Mouse (Mus musculus): ENCODE results near the gene Zfp467. TPM values are rescaled to one million over a fixed set of nuclear protein-coding genes. Genes with fewer than 3 reads are reported as not detected.

Gene Zfp467
- total and polyA plus RNA-seq, 2 experiments from 2014 or later: 28.0 to 44.6 TPM

DNA sequence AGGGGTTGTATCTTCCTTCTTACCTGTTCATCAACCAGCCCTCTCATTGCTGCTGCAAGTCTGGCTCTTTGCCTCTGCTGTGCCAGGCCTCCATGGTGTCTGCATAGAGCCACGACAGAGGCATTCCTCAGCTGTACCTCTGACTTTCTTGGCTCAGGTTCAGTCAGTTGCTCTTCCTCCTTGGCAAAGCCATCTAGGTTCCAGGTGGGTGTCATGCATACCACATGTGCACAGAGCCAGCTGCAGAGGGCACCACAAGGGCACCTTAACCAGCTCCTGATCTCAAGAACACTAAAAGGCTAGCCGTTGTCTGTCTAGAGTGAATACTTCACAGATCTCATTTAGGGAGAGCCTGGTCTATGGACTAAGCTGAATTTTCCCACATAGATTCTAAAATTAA is 29.1 kb downstream of the Zfp467 start:
- ATAC-seq (ENCODE audit: low FRiP score) (no peak), DNase-seq (ENCODE audit: low spot score) (no peak)
- Histone ChIP-seq H3K27ac (ENCODE audit: low read depth, low read length) (no peak overlapping the region), H3K4me1 (ENCODE audit: insufficient read depth, low read length) (no peaks in the 10 kb centered on the region), H3K27me3 (ENCODE audit: insufficient read depth, low read length) (no peaks in the 10 kb centered on the region), H3K4me2 (ENCODE audit: low read depth, low read length, poor library complexity, severe bottlenecking) (no peak overlapping the region), H3K36me3 (ENCODE audit: insufficient read depth, low read length) (peaks cover 64% of the 10 kb centered on the region), H3K9me3 (ENCODE audit: low read length) (no peaks in the 10 kb centered on the region), H3K4me3 (ENCODE audit: low read depth, low read length) (no peak overlapping the region), H3K9ac (replicated peaks; ENCODE audit: low read length, poor library complexity, severe bottlenecking) (no peak overlapping the region)
- no peak for TF ChIP-seq CTCF (IDR thresholded peaks at IDR 0.05)
- WGBS: 83% methylated on average over 2 of the region's 2 CpGs

DNA sequence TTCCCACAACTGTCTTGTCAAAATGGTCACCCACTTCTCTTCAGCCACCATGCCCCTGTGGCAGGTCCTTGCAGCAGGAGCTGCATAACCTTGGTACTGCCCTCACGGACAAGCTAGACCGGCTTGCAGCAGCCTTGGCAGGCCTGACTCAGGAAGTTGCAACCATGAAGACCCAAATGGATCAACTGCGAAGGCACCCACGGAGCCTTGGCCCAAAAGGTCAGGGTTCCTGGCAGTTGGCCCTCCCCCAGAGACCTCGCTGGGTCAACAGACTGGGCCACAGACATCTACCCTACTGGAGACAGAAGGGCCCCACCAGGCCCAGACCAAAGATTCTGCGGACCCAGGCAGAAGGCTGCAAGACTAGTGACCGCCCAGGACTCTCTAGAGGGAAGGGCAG is 30.0 kb downstream of the Zfp467 start:
- ATAC-seq (ENCODE audit: low FRiP score) (no peak), DNase-seq (ENCODE audit: low spot score) (no peak)
- no peak overlapping the region for H3K4me2 ChIP-seq (ENCODE audit: low read depth, low read length, poor library complexity, severe bottlenecking)
- H3K9ac ChIP-seq (replicated peaks; ENCODE audit: low read length, poor library complexity, severe bottlenecking): no peak overlapping the region
- no peak overlapping the region for H3K4me3 ChIP-seq (ENCODE audit: low read depth, low read length)
- H3K27me3 ChIP-seq (ENCODE audit: insufficient read depth, low read length): no peaks in the 10 kb centered on the region
- TF ChIP-seq CTCF (IDR thresholded peaks at IDR 0.05): no peak
- H3K9me3 ChIP-seq (ENCODE audit: low read length): no peaks in the 10 kb centered on the region
- H3K4me1 ChIP-seq (ENCODE audit: insufficient read depth, low read length): no peaks in the 10 kb centered on the region
- H3K36me3 ChIP-seq (ENCODE audit: insufficient read depth, low read length): peaks cover 72% of the 10 kb centered on the region
- 96% methylated on average over 7 of the region's 7 CpGs for WGBS
- no peak overlapping the region for H3K27ac ChIP-seq (ENCODE audit: low read depth, low read length)

DNA sequence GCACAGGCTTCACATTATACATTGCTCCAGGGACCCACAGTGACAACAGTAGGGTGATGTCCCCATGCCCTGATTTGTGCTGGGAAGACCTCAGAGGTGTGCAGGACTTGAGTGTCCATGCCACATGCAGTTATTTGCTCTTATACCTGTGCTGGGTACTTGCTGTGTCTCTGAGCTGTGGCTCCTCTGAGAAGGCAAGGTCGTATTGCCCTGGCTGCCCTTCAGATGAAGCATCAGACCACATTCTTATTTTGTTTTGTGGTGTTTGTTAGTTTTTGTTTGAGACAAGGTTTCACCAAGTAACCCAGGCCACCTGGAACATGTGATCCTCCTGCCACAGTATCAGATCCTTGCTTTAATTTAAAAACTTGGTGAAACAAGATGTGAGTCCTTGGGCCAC is 30.7 kb downstream of the Zfp467 start:
- no peak overlapping the region for H3K27ac ChIP-seq (ENCODE audit: low read depth, low read length)
- no peak overlapping the region for H3K9ac ChIP-seq (replicated peaks; ENCODE audit: low read length, poor library complexity, severe bottlenecking)
- no peaks in the 10 kb centered on the region for H3K9me3 ChIP-seq (ENCODE audit: low read length)
- DNase-seq (ENCODE audit: low spot score) (no peak), ATAC-seq (ENCODE audit: low FRiP score) (no peak)
- H3K36me3 ChIP-seq (ENCODE audit: insufficient read depth, low read length): peaks cover 79% of the 10 kb centered on the region
- no peaks in the 10 kb centered on the region for H3K27me3 ChIP-seq (ENCODE audit: insufficient read depth, low read length)
- H3K4me3 ChIP-seq (ENCODE audit: low read depth, low read length): no peak overlapping the region
- TF ChIP-seq CTCF (IDR thresholded peaks at IDR 0.05): no peak
- H3K4me1 ChIP-seq (ENCODE audit: insufficient read depth, low read length): no peaks in the 10 kb centered on the region
- 75% methylated on average over 1 of the region's 1 CpGs for WGBS
- no peak overlapping the region for H3K4me2 ChIP-seq (ENCODE audit: low read depth, low read length, poor library complexity, severe bottlenecking)

DNA sequence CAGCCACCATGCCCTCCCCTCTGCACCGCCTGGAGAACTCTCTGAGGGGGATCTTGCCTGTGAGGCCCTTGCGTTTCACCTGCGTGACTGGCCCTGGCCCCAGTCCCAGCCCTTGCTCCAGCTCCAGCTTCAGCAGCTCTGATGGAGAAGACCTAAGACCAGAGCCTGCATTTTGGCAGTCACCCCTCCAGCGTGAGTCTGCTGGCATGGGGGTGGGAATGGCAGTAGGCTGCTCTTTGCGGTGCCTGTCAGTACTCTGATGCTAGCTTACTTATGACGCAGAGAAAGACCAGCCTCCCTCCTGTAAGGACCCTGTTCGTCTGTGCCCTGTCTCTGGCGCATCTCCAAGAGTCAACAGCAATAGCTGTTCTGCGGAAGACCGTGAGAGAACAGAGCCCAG is 32.5 kb downstream of the Zfp467 start:
- no peak for TF ChIP-seq CTCF (IDR thresholded peaks at IDR 0.05)
- Histone ChIP-seq H3K9ac (replicated peaks; ENCODE audit: low read length, poor library complexity, severe bottlenecking) (no peak overlapping the region), H3K4me2 (ENCODE audit: low read depth, low read length, poor library complexity, severe bottlenecking) (no peak overlapping the region), H3K27ac (ENCODE audit: low read depth, low read length) (no peak overlapping the region), H3K4me3 (ENCODE audit: low read depth, low read length) (no peak overlapping the region), H3K36me3 (ENCODE audit: insufficient read depth, low read length) (peaks cover 96% of the 10 kb centered on the region), H3K27me3 (ENCODE audit: insufficient read depth, low read length) (no peaks in the 10 kb centered on the region), H3K4me1 (ENCODE audit: insufficient read depth, low read length) (no peaks in the 10 kb centered on the region), H3K9me3 (ENCODE audit: low read length) (no peaks in the 10 kb centered on the region)
- DNase-seq (ENCODE audit: low spot score): no peak
- WGBS: 85% methylated on average over 10 of the region's 10 CpGs
- ATAC-seq (ENCODE audit: low FRiP score): no peak

DNA sequence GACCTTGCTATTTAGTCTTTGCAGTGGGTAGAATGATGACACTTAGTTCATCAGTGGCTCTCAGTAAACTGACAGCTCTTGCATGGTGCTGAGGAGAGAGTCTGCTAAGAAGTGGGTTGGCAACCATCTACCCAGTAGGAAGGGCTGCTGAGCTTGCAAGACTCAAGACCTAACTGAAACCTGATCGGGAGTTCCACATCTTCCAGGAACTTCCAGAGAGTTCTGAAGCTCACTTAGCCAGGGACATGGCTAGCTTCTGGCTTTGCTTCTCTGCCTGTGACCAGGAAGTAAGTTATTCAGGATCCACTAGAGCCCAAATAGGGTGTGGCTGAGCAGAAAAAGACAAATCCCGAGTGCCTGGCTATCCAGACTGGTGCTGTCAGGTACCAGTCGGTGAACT is 33.0 kb downstream of the Zfp467 start:
- Histone ChIP-seq H3K4me2 (ENCODE audit: low read depth, low read length, poor library complexity, severe bottlenecking) (no peak overlapping the region), H3K36me3 (ENCODE audit: insufficient read depth, low read length) (peaks cover 97% of the 10 kb centered on the region), H3K9ac (replicated peaks; ENCODE audit: low read length, poor library complexity, severe bottlenecking) (no peak overlapping the region), H3K4me3 (ENCODE audit: low read depth, low read length) (no peak overlapping the region), H3K27ac (ENCODE audit: low read depth, low read length) (no peak overlapping the region), H3K4me1 (ENCODE audit: insufficient read depth, low read length) (no peaks in the 10 kb centered on the region), H3K27me3 (ENCODE audit: insufficient read depth, low read length) (no peaks in the 10 kb centered on the region), H3K9me3 (ENCODE audit: low read length) (no peaks in the 10 kb centered on the region)
- WGBS: 84% methylated on average over 3 of the region's 3 CpGs
- TF ChIP-seq CTCF (IDR thresholded peaks at IDR 0.05): no peak
- ATAC-seq (ENCODE audit: low FRiP score): no peak
- DNase-seq (ENCODE audit: low spot score): no peak

DNA sequence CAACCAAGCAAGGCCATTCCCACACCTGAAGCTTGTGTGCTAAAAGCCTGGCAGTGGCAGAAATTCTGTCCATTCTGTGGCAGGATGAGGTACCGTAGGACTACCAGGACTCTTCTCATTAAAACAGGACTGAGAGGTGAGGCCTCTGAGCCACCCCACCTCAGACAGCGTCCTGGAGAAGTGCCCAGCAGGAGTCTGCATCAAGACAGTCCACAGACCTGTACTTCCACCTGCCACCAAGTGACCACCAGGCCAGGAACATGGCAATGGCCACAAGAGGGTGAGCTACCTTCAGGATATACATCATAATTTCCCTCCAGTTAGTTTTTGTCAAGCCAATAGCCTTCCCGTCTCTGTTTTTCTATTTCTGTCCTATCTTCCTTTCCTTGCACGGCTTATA is 33.5 kb downstream of the Zfp467 start:
- Histone ChIP-seq H3K27me3 (ENCODE audit: insufficient read depth, low read length) (no peaks in the 10 kb centered on the region), H3K27ac (ENCODE audit: low read depth, low read length) (no peak overlapping the region), H3K9me3 (ENCODE audit: low read length) (no peaks in the 10 kb centered on the region), H3K4me2 (ENCODE audit: low read depth, low read length, poor library complexity, severe bottlenecking) (no peak overlapping the region), H3K4me3 (ENCODE audit: low read depth, low read length) (no peak overlapping the region), H3K9ac (replicated peaks; ENCODE audit: low read length, poor library complexity, severe bottlenecking) (no peak overlapping the region), H3K36me3 (ENCODE audit: insufficient read depth, low read length) (peaks cover 95% of the 10 kb centered on the region), H3K4me1 (ENCODE audit: insufficient read depth, low read length) (no peaks in the 10 kb centered on the region)
- DNase-seq (ENCODE audit: low spot score) (no peak), ATAC-seq (ENCODE audit: low FRiP score) (no peak)
- 89% methylated on average over 4 of the region's 4 CpGs for WGBS
- peak; percentile 15; the same call in 1 of the 2 replicates for TF ChIP-seq CTCF (IDR thresholded peaks at IDR 0.05)
